Mouse (Mus musculus): ENCODE results near the gene Mthfd2l.

Gene Mthfd2l

GRCm38 (mm10) chr5:90945453-90945852, 14.5 kb downstream of the Mthfd2l start:
- DNase-seq (ENCODE audit: low read depth, low spot score), result no peak

GRCm38 (mm10) chr5:90949499-90949898, 18.6 kb downstream of the Mthfd2l start:
- DNase-seq (ENCODE audit: low read depth, low spot score), result no peak

GRCm38 (mm10) chr5:90951475-90951874, 20.6 kb downstream of the Mthfd2l start:
- DNase-seq (ENCODE audit: low read depth, low spot score), result peak; percentile 66

- peak; percentile 82 for DNase-seq (ENCODE audit: low read depth, low spot score)
These were observed 22.0 kb downstream of the Mthfd2l start for GRCm38 (mm10) chr5:90952731-90953481.

GRCm38 (mm10) chr5:90964316-90964715, 33.4 kb downstream of the Mthfd2l start:
- DNase-seq (ENCODE audit: low read depth, low spot score), result peak; percentile 63

DNA sequence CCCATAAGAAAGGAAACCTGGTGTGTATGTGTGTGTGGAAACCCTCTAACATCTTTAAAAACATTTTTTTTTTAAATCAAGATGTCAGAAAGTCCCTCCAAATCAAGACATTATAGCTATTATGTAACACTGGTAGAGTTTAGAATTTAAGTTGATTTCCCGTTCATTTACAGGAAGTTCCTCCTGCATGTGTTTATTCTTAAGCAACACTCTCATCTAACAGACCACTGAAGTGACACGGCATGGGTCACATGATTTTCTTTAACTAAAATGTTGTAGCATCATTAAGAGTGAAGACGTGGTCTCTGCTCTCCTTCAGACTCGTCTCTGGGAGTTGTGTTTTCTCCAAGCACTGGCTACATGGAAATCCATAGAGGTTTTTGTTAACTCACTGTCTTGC, 33.8 kb downstream of the Mthfd2l start:
- no peak for DNase-seq (ENCODE audit: low read depth, low spot score)

- no peak for DNase-seq (ENCODE audit: low read depth, low spot score)
These were observed 34.5 kb downstream of the Mthfd2l start for GRCm38 (mm10) chr5:90965386-90965785.

DNA sequence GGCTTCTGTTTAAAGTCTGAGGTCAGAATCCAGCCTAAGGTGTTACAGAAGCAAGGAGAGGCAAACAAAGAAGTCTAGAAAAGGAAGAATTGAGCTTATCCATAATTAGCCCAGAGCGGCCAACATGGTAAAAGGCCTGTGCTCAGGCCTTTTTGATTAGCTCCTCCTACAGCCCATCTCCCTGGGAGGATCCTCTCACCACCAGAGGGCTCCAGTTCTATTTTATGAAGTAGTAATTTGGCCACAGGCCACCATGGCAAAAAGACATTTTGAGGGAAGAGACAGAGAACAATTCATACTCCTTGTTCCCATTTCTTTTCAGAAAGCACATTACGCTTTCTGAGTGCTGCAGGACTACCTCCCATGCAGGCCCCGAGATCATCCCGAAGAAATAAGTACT, 46.3 kb downstream of the Mthfd2l start:
- DNase-seq (ENCODE audit: low read depth, low spot score), result peak; percentile 89

DNA sequence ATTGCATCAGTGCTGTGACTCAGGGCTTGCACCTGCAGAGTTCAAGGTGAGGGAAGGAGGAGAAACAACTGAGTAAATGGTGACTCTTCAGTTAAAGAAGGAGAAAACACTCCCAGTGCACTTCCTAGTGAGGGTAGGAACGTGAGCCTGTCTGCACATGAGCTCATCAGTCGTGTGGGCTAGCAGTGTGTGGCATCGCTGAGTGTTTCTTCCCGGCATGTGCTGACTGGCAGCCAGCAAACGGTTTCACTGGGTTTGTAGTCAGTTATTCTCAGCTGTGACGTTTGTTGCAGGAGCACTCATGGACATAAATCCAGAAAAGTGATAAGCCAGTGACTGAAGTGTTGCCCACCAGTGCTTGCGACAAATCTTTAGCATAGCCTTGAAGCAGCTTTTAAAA, 49.4 kb downstream of the Mthfd2l start:
- no peak for DNase-seq (ENCODE audit: low read depth, low spot score)

GRCm38 (mm10) chr5:90987605-90988004, 56.7 kb downstream of the Mthfd2l start:
- DNase-seq (ENCODE audit: low read depth, low spot score), result no peak

GRCm38 (mm10) chr5:90988149-90988548, 57.2 kb downstream of the Mthfd2l start:
- no peak for DNase-seq (ENCODE audit: low read depth, low spot score)

DNA sequence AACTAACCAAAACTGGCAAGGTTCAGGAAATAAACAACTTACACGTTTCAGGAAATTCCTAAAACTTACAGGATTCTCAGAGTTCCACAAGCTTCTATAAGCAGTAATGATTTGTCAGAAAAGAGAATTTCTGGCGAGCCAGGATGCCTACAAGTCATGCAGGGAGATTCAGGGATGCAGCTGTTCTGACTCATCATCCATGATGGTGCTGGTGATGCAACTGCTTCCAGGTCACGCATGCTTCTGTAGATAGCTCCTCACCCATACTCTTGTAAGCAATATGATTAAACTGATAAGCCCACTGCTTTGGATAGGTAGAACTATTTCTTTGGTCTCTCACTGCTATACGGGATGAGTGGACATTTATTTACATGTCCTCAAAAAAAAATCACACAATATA, 57.7 kb downstream of the Mthfd2l start:
- peak; percentile 61 for DNase-seq (ENCODE audit: low read depth, low spot score)

DNA sequence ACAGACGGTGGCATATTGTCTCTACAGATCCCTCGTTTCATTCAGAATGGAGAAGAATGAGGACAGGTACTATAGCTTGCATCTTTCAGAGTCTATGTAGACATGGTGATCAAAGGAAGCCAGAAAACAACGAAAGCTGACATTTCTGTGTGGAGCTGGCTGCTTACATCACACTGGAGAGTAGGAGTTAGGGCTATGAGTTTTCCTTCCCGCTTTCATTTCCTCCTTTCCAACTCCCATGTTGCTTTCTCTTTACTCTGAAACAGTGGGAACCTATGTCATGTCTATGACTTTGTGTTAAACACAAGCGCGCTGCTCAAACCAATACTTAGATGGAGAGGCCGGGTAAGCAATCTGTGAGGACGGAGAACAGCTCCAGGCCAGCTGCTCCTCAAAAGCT, 69.0 kb downstream of the Mthfd2l start:
- DNase-seq (ENCODE audit: low read depth, low spot score), result no peak

- DNase-seq (ENCODE audit: low read depth, low spot score), result peak; percentile 63
These were observed 84.3 kb downstream of the Mthfd2l start for GRCm38 (mm10) chr5:91015216-91015615.

GRCm38 (mm10) chr5:91023114-91023513, 92.2 kb downstream of the Mthfd2l start:
- DNase-seq (ENCODE audit: low read depth, low spot score), result no peak

- no peak for DNase-seq (ENCODE audit: low read depth, low spot score)
These were observed 96.2 kb downstream of the Mthfd2l start, which contains the start of gene Epgn for GRCm38 (mm10) chr5:91027164-91027563. Gene Epgn, plus strand, starts transcription at chr5:91027464.

DNA sequence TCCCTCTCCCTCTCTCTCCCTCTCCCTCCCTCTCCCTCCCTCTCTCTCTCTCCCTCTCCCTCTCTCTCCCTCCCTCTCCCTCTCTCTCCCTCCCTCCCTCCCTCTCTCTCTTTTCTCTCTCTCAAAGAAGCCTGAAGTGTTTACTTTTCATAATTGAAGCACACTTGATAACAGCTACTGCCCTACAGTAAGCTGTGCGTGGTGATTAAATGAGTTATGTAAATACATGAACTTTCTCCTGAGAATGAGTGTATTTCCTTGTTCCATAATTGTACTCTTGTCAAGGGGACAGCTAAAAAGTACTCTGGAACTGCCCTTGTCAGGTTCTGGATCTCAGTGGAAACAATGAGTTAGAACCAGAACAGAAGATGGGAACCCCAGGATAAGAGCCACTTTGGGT, 96.9 kb downstream of the Mthfd2l start:
- DNase-seq (ENCODE audit: low read depth, low spot score), result no peak

DNA sequence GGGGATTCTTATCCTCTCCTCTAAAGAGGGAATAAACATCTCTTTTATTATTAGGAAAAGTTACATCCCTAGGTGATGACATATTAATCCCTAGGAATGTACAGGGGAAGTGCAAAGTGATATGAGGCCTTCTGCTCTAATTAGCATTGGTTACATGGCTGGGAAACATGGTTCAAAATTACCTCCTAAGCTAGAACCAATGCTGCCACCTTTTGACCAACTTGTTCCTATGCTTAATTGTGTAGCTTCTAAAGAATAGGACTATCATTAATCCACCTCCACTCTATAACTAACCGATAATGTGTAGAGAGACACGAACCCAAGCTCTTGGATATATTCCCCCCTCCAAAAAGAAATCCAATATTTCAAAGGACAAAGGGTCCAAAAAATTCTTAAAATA, 99.7 kb downstream of the Mthfd2l start:
- peak; percentile 30 for DNase-seq (ENCODE audit: low read depth, low spot score)

DNA sequence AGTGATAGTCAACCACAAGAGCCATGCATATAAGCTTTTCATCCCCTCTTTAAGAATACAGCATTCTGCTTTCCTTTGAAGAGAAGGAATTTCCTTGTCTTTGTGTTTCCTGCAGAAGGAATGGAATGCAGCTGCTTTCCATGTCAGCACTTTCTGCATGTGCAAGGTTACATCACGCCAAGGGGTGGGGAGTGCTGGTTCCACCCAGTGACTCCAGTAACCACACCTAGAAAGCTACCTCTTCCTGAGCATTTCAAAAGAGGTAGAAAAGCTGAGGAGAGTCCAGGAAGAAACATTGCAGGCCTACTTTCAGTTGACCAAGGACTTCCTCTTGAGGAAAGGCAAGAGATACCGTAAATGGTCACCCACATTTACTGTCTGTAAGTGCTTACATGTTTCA, 104.4 kb downstream of the Mthfd2l start:
- peak; percentile 56 for DNase-seq (ENCODE audit: low read depth, low spot score)

DNA sequence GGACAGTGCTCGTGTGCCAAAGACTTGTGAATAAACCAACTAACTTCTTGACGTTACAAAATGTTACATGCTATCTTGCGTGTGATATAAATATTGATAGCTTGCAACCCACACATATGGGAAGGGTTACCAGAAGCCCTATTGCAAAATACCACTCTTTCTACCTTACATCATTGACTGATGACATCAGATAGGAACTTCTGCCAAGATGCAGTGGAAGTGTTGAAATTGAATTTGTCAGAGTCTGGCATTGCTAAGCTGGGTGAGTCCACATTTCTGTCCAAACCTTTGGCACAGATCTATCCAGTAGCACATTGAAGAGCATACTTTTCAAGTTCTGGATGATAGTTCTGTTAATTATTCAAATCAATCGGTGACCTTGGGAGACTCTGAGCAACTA, 105.7 kb downstream of the Mthfd2l start:
- peak; percentile 97 for DNase-seq (ENCODE audit: low read depth, low spot score)

GRCm38 (mm10) chr5:91037756-91038155, 106.8 kb downstream of the Mthfd2l start:
- peak; percentile 96 for DNase-seq (ENCODE audit: low read depth, low spot score)

DNA sequence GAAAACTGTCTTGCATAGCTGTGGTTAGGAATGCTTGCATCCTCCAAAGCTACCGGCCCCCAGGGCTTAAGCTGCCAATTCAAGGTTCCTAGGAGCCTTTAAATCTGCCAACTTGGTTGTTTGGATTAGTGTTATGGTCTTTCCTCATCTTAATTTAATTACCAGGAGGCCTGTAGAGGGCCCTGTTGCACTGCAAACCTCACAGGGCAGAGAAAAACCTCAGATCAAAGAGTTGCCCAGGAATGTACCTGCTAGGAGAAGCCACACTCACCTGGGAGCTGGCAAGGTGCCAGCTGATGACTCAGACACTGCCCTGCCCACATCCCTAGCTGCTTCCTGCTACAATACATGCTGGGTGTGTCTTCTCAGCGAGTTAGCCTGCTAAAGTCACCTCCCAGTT, 107.6 kb downstream of the Mthfd2l start:
- DNase-seq (ENCODE audit: low read depth, low spot score), result peak; percentile 97

DNA sequence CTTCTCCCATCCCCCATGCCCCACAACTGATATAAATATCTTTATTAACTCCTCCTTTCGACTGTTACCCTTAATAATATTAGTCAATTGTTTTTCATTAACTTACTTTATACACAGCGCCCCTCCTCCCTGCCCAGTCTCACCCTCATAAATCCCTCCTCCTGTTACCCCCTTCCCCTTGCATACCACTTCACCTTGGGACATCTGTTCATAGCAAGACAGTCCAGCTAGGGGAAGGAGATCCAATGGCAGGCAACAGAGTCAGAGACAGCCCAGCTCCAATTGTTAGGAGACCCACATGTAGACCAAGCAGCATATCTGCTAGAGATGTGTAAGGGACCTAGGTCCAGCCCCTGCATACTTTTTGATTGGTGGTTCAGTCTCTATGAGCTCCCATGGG, 108.0 kb downstream of the Mthfd2l start:
- no peak for DNase-seq (ENCODE audit: low read depth, low spot score)

- no peak for DNase-seq (ENCODE audit: low read depth, low spot score)
These were observed 117.1 kb downstream of the Mthfd2l start for GRCm38 (mm10) chr5:91047987-91048386.

Measured in 3T3-L1 (cell line).